Mouse (Mus musculus) kidney, postnatal 36 days (tissue): ENCODE data around the gene Galnt9.

ENCODE experiments used
- DNase-seq, 2 experiments: peaks; one replicate each; pipeline ENCODE4 v3.0.0; 2021 to 2022; ENCODE audit warnings: mixed read lengths in 2 of 2

Gene Galnt9

GRCm38 (mm10) chr5:110543951-110544690, at the start of gene Galnt9:
Gene Galnt9 (plus strand): TSS chr5:110544355.
- peak; percentile 41 to 83 for DNase-seq

GRCm38 (mm10) chr5:110494396-110494795, 49.8 kb upstream of the Galnt9 start:
- DNase-seq: no peak

- DNase-seq: peak in 1 of 2 experiments; percentile 19
These were observed 49.1 kb upstream of the Galnt9 start for GRCm38 (mm10) chr5:110495051-110495450.

GRCm38 (mm10) chr5:110497556-110497955, 46.6 kb upstream of the Galnt9 start:
- DNase-seq: no peak

GRCm38 (mm10) chr5:110498071-110498470, 46.1 kb upstream of the Galnt9 start:
- no peak for DNase-seq

- no peak for DNase-seq
These were observed 43.9 kb upstream of the Galnt9 start for GRCm38 (mm10) chr5:110500233-110500632.

GRCm38 (mm10) chr5:110503361-110503760, 40.8 kb upstream of the Galnt9 start:
- no peak for DNase-seq

GRCm38 (mm10) chr5:110505611-110506294, 38.4 kb upstream of the Galnt9 start:
- DNase-seq: no peak

GRCm38 (mm10) chr5:110506295-110506616, 37.9 kb upstream of the Galnt9 start:
- no peak for DNase-seq

- no peak for DNase-seq
These were observed 37.3 kb upstream of the Galnt9 start for GRCm38 (mm10) chr5:110506856-110507255.

GRCm38 (mm10) chr5:110507943-110508342, 36.2 kb upstream of the Galnt9 start:
- no peak for DNase-seq

- DNase-seq: no peak
These were observed 33.8 kb upstream of the Galnt9 start for GRCm38 (mm10) chr5:110510357-110510756.

- DNase-seq: no peak
These were observed 30.4 kb upstream of the Galnt9 start for GRCm38 (mm10) chr5:110513791-110514190.

- no peak for DNase-seq
These were observed 29.5 kb upstream of the Galnt9 start for GRCm38 (mm10) chr5:110514694-110515093.

- DNase-seq: no peak
These were observed 27.8 kb upstream of the Galnt9 start for GRCm38 (mm10) chr5:110516390-110516789.

- DNase-seq: no peak
These were observed 25.9 kb upstream of the Galnt9 start for GRCm38 (mm10) chr5:110518086-110518783.

GRCm38 (mm10) chr5:110520974-110521373, 23.2 kb upstream of the Galnt9 start:
- DNase-seq: no peak

- DNase-seq: no peak
These were observed 22.3 kb upstream of the Galnt9 start for GRCm38 (mm10) chr5:110521822-110522221.

- DNase-seq: no peak
These were observed 20.9 kb upstream of the Galnt9 start for GRCm38 (mm10) chr5:110523296-110523695.

- DNase-seq: no peak
These were observed 18.5 kb upstream of the Galnt9 start for GRCm38 (mm10) chr5:110525701-110526100.

GRCm38 (mm10) chr5:110526556-110526955, 17.6 kb upstream of the Galnt9 start:
- DNase-seq: no peak

- DNase-seq: no peak
These were observed 13.1 kb upstream of the Galnt9 start for GRCm38 (mm10) chr5:110531091-110531490.

- no peak for DNase-seq
These were observed 9.8 kb upstream of the Galnt9 start for GRCm38 (mm10) chr5:110534402-110534801.

- DNase-seq: no peak
These were observed 8.2 kb upstream of the Galnt9 start for GRCm38 (mm10) chr5:110535964-110536363.
